Mouse (Mus musculus) gonadal fat pad, adult 2 months (tissue): ENCODE measurements around the gene Rnf220. TPM values are rescaled to one million over a fixed set of nuclear protein-coding genes. Genes with fewer than 3 reads are reported as not detected.

Experiments used
- DNase-seq: peaks from one replicate; pipeline ENCODE4 v3.0.0-alpha.2; 2012; ENCODE audit warnings: low read depth
- polyA plus RNA-seq: library from polyadenylated mRNA; depleted of rRNA; stranded (reverse); fragments of >200 nt; gene quantifications from 2 replicates; pipeline ENCODE4 v1.2.3, GENCODE M21; 2012

Gene Rnf220
- polyA plus RNA-seq, 1 experiment = 79.0 TPM

GRCm38 (mm10) chr4:117380558-117380935, 116.3 kb downstream of the Rnf220 start:
- no peak for DNase-seq

DNA sequence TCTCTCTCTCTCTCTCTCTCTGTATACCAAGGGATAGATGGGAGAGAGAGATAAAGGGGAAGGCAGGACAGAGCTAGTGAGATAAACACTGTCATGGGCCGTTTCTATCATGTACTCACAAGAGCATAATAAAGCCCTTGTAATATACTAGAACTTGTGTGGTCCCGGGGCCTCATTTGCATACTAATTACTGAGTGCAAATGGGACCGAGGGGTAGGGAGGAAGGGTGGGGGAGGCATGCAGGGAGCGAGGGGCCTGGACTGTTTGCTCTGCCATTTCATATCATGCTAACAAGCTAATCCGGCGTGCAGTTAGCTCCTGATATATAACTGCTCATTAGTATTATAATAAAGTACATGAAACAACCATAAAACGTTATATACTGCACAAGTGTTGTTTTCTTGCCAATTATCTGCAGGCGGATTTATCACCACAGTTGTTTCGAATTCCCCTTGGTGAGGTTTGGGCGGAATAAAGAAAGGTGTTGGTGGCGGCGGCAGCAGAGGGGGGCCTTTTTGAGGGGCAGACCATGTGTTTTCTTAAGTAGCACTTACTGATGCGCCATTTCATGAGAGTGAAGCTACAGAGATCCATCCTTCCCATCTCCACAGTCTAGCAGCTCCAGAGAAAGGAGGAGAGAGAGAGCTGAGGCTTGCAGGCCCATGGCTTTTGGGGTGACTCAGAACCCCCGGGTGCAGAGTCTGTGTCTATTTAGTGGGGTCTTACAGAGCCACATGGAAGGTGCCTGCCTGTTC, 116.9 kb downstream of the Rnf220 start:
- no peak for DNase-seq

DNA sequence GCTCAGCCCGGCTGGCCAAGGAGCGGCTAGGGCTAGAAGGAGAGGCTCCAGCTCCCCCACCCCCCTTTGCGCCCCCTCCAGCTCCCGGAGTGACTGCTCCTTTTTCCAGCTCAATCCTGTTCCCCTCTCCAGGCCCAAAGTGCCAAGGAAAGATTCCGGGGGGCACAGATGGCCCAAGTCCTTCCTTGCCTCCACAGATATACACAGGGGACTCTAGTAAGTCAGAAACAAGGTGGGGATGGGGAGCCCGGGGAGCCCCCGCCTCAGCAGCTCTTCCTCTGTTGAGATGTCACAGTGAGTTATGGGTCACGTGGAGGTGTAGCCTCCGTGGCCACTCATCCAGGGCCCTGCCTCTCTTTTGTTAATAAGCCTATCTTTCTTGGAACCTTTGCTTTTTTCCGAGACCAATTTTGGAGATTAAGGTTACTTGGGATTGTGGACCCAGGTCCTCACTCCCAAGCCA, 122.7 kb downstream of the Rnf220 start:
- DNase-seq = no peak

GRCm38 (mm10) chr4:117373324-117374077, 123.4 kb downstream of the Rnf220 start:
- DNase-seq = no peak

GRCm38 (mm10) chr4:117371896-117372295, 125.0 kb downstream of the Rnf220 start:
- DNase-seq = no peak

- DNase-seq = no peak
Observed at GRCm38 (mm10) chr4:117370354-117370753, 126.5 kb downstream of the Rnf220 start.

DNA sequence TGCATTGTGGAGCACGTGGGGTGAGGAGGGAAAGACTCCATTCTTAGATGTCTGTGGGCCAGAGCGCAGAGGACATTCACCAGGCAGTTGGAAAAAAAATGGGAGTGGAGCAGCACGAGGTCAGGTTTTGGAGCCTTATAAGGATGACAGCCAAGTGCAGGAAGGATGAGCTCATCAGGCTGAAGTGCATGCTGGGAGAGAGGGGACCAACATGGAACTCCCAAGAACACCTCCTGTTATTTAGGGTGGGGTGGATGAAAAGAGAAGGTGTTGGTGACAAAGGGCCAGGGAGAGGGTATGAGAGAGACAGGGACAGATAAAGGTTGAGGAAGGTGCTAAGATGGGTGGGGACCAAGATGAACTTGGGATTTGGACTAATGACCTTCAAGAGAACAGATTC, 127.3 kb downstream of the Rnf220 start:
- DNase-seq = no peak

DNA sequence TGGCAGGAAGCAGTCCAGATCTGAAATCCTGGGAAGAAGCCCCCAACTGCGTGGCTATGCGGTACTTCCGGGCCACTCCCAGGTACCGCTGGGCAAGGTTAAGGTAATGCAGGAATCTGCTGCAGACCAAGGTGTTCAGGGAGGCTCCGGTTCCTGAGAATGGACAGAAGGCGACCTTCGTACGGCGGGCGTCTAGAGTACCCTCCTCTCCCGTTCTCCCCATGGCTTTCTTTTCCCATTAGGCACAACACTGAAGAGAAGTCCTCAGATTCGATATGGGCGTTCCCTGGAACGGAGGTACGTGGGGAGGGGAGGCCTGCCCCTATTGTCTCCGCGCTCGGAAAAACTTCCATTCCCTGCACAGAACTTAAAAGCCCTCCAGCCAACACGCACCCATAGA, 129.5 kb downstream of the Rnf220 start:
- DNase-seq = no peak

DNA sequence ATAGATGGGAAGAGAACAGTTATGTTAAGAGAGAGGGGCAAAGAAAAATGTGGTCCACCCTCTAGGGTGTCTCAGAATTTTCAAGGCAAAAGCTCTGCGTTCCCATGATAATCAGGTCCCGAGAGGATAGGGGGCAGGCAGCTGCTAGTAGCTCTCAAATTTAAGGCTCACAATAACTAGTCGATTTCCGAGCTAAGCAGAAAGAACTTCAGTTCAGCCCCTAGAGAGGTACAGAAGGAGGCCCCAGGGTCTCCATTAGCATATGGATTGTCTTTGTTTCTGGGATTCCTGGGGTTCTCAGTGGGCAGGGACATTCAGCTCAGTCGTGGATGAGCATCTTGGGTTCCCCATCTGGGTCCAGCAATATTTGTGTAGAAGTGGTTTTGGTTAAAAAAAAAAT, 134.8 kb downstream of the Rnf220 start:
- DNase-seq = no peak

DNA sequence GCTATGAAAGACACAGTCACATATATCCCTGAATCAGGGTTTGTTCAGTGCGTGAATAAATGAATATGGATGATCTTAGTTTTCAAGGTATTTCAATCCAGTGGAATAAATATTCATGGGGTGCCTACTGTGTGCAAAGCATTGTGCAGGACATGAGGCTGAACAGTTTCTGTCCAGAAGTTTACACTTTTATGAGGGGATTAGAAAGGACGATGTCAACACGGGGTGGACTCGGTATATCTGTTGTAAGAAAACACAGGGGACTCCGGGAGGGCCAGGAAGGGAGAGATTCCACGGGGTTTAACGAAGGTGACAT, 135.3 kb downstream of the Rnf220 start:
- DNase-seq = no peak

DNA sequence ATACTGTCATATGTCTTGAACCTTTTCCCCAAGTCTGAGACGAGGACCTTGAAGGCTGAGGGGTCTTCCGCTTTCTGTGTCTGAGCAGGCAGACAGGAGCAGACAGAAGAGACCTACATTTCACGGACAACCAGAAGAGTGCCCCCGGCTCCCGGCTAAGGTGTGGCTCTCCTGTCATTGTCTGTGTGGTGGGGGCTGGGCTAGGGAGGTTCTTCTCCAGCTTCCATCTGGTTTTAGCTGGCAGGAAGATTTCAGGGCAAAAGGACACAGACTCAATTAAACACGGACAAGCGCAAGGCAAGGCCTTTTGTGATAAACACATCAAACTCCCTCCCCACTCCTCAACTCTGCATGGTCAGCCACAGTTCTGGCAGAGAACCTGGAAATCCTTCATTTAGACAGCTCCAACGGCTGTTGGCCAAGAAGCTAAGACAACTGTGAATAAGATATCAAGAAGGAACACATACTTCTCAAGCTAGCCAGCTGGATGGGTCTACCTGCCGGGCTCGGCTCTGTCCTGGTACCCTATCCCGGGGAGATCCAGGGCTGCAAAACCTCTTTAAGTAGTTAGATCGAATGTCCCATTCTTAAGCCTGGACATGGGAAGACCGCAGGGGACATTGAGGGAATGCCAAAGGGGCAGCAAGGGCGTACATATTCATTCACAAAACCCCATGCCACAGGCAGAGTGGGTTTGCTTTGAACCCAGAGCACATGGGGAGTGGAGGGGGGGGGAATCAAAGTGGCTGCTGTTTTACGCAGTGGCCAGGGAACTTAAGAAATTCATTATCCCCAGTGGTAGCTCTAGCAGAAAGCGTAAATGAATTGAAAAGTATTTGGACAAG, 135.9 kb downstream of the Rnf220 start:
- DNase-seq = no peak

- DNase-seq = no peak
Observed at GRCm38 (mm10) chr4:117359803-117360382, 137.0 kb downstream of the Rnf220 start.

DNA sequence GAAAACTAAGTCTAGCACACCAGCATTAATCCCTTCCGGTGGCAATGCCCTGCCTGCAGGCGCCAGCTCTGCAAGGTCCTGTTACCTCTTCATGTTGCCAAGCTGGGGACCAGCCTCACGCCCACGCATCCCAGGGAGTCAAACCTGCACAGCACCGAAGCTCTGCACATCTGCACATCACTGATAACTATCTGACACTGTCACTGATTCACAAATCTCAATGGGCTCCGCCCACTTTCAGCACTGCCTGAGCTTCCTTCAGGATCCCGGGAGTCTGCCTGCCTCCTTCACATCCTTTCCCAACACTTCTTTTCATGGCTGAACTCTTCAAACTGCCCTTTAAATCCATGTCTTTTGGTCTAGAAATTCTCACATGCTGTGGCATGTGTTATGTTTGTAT, 138.9 kb downstream of the Rnf220 start:
- DNase-seq = no peak

DNA sequence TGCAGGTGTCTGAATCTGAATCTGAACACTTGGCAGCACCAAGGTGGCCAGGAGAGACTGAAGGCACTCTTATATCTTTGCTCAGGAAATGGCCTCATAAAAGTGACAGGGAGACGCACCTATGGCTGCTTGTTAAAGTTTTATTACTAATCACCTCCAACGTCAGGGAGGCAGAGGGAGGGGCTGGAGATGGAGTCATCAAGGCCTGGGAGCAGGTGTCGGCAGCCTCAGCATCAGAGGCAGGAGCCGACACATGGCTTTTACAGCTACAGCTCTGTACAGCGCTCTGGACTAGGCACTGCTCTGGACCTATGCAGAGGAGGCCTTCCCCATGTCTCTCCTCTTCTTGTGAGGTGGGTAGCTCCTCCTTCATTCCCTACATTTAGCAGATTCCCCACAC, 139.7 kb downstream of the Rnf220 start:
- DNase-seq = no peak

DNA sequence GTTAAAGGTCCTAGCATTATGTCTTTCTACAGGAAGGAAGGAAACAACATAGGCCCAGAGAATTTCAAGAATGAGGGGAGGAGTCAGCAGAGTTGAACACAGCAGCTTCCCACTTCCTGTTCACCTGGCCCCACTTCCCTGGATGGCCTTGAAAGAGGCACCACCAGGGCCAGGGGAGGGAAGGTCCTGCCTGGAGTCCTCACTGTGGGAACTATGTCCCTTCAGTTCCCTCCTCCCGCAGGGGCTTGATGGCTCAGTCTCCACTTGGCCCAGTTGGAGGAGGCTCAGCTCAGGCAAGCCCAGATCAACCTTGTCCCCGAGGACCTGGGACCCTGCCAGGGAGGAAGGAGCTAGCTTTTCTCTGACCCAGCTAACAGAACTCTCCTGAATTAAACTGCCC, 140.6 kb downstream of the Rnf220 start:
- DNase-seq = no peak

DNA sequence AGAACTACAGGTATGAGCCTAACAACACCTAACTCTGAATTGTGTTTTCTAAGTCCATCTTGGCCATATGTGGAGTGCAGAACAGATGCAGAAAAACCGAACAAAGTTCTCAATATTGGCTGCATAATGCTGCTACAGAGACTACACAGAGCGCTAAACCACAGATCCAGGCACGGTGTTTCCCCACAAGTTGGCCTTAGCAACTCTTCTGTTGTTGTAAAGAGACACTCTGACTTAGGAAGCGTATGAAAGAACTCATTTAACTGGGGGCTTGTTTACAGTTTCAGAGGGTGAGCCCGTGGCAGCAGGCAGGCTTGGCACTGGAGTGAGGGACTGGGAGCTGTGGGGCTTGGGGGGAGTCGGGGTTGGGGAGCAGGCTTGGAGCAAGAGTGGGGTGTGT, 142.2 kb downstream of the Rnf220 start:
- DNase-seq = no peak

GRCm38 (mm10) chr4:117352957-117353356, 143.9 kb downstream of the Rnf220 start:
- DNase-seq = no peak

DNA sequence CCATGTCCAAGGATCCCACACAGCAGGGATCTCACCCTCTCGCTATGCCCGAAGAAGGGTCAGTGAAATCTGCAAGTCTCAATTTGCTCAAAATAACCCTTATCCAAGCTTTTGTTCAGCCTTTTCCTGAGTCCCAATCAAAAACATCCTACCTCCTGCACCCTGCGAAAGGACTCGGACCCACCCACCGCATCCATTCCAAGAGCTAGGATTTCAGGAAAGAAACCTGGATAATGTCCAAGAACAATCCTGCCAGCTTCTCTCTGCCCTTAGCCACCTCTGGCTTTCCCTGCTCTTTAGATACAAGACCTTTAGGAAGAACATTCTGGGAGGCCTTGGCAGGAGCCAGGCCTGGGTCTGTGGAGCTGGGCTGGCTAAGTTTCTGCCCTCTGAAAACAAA, 144.8 kb downstream of the Rnf220 start:
- DNase-seq = no peak

- DNase-seq = no peak
Observed at GRCm38 (mm10) chr4:117350139-117350693, 146.6 kb downstream of the Rnf220 start.

GRCm38 (mm10) chr4:117349327-117349726, 147.5 kb downstream of the Rnf220 start:
- DNase-seq = no peak

DNA sequence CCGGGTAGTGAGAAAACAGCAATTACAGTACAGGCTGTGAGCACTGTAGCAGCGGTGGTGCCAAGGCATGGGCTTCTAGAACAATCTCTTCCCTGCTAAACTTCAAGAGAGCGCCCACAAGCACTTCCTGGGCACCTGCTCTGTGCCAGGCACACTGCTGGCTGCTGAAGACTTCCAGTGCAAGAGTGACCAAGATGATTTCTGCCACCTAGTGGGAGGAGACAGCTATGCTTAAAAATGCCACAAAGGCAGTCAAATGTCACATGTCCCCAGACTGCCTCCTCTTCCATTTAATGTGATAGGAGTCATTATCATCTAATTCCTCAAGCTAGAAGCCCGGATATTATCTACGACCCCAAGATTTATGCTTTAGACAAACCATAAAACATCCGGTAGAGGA, 150.8 kb downstream of the Rnf220 start:
- no peak for DNase-seq

- no peak for DNase-seq
Observed at GRCm38 (mm10) chr4:117343385-117343784, 153.5 kb downstream of the Rnf220 start.
